Mouse (Mus musculus) central nervous system, embryonic 14 days (tissue): Measurements from ENCODE around the gene Gm4133. TPM values are rescaled to one million over a fixed set of nuclear protein-coding genes. Genes with fewer than 3 reads are reported as not detected.

Source experiments
- polyA plus RNA-seq: library from polyadenylated mRNA; depleted of rRNA; stranded (reverse); fragments of >200 nt; gene quantifications from 2 replicates; pipeline ENCODE4 v1.2.3, GENCODE M21; 2012; rRNA removed

Gm4133 gene
- not detected in 2 replicates for polyA plus RNA-seq

DNA sequence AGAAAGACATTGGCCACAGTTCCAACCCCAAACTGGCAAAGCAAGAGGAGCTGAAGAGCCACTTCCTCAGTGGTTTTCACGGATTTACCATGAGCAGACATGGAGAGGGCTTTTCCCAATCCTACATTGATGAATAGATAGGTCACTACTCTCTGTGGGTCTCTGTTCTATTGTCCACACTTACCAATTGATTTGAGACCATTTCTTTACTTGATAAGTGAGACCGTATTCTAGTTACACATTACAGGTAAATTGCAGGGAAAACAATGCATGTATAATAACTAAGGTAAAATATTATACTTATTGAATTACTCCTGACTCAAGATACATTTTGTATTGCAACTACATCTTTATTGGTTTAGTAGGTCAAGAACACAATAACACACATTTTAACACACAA is at the start of gene Gm4133:
TSS of gene Gm4133 (minus strand) at position 101 of the 400 bp plus-strand sequence.

GRCm38 (mm10) chr7:20375310-20375709 is 41.4 kb upstream of the Gm4133 start, which contains the start of gene Gm5728:
Gm5728 (minus strand) TSS chr7:20375410.

Other genes with a start within 250 kb of the Gm4133 start
- not detected in 2 replicates for gene Vmn1r91, start 234.4 kb downstream of the Gm4133 start, polyA plus RNA-seq
- not detected in 2 replicates for gene Gm16442, start 211.5 kb downstream of the Gm4133 start, polyA plus RNA-seq
- gene Vmn1r93, start 195.0 kb downstream of the Gm4133 start, polyA plus RNA-seq, result not detected in 2 replicates
- not detected in 2 replicates for gene Vmn1r94, start 165.7 kb downstream of the Gm4133 start, polyA plus RNA-seq
- gene Vmn1r95, start 140.4 kb downstream of the Gm4133 start, polyA plus RNA-seq, result not detected in 2 replicates
- not detected in 2 replicates for gene Gm6164, start 128.5 kb downstream of the Gm4133 start, polyA plus RNA-seq
- not detected in 2 replicates for gene Gm4498, start 100.2 kb downstream of the Gm4133 start, polyA plus RNA-seq
- gene Gm5890, start 71.2 kb downstream of the Gm4133 start, polyA plus RNA-seq, result not detected in 2 replicates
- gene Gm5728, start 41.3 kb upstream of the Gm4133 start, polyA plus RNA-seq, result not detected in 2 replicates
- gene Vmn1r100, start 83.9 kb upstream of the Gm4133 start, polyA plus RNA-seq, result not detected in 2 replicates
- not detected in 2 replicates for gene Vmn1r101, start 108.5 kb upstream of the Gm4133 start, polyA plus RNA-seq
- gene Gm10670, start 140.9 kb upstream of the Gm4133 start, polyA plus RNA-seq, result not detected in 2 replicates
- not detected in 2 replicates for gene Vmn1r103, start 176.5 kb upstream of the Gm4133 start, polyA plus RNA-seq
- not detected in 2 replicates for gene Vmn1r104, start 199.8 kb upstream of the Gm4133 start, polyA plus RNA-seq
- gene Gm5726, start 211.7 kb upstream of the Gm4133 start, polyA plus RNA-seq, result not detected in 2 replicates
- gene Gm4141, start 242.2 kb upstream of the Gm4133 start, polyA plus RNA-seq, result not detected in 2 replicates